Mouse (Mus musculus) cerebellum, adult 18-20 months (tissue): ENCODE results near the gene Vmn1r219.
"Not testable (repeated sequence)": the region's sequence is repeated elsewhere in the genome, so short reads cannot be mapped to it uniquely, and the experiment has no call there.

Experiments used
- DNase-seq, 2 experiments: peaks; one replicate each; pipeline ENCODE4 v3.0.0; 2021

The Vmn1r219 gene

DNA sequence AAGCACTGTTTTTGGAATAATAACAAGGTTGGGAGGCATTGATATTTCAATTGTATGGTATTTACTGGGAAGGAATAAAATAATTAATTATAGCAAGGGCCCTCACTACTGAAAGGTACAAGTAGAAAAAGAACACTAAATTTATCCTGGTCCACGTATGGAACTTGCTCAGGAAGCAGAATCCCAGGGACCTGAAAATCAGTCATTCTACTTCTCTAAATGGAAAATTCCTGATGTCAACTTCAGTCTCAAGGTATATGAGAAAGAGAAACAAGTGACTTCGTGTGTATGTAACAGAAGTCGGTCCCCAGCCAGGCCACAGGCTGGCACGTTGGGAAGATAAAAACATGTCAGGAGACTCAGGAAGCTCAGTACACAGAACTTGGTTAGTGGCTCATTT, at the start of gene Vmn1r219:
Vmn1r219 (plus strand) TSS at position 301 of the 400 bp plus-strand sequence.
- DNase-seq = no peak

DNA sequence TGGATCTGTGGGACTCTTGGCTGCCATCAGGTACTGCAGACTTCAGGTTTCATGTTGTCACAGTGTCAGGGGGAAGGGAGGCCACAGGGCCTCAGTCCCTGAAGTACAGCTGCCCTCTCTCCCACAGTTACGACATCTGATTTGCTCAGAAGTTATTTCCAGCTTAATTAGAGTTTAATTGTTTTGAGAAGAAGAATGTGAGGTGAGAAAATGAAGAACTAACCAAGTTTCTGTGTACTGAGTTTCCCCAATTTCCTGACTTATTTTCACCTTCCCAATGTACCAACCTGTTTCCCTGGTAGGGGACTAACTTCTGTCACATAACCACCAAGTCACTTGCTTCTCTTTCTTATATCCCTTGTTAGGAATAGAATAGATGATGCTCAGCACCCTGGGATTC, 41.0 kb upstream of the Vmn1r219 start, which contains the start of gene Vmn1r217:
Vmn1r217 (minus strand) TSS at position 101 of the 400 bp plus-strand sequence.
- DNase-seq = not testable (repeated sequence)

DNA sequence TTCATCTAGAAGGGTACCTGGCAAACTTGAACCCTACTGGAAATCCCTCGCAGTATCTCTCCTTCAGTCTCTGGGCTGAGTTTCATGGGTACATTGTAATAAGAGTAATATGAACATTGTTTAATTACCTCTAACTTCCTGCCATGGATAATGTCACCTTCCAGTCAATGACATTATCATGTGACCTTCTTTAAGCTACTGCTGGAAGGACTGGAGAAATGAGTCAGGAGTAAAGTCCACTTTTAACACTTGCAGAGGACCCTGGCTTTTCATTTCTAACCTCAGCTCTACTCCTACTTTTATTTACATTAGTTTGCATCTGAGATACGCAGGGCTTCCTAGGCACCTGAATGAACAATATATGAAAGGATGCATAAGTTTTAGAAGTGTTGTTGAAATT, 38.5 kb upstream of the Vmn1r219 start:
- no peak for DNase-seq

GRCm38 (mm10) chr13:23133099-23133498, 26.0 kb upstream of the Vmn1r219 start, which contains the start of gene Vmn1r218:
Gene Vmn1r218, plus strand, starts transcription at chr13:23133155.
- no peak for DNase-seq

DNA sequence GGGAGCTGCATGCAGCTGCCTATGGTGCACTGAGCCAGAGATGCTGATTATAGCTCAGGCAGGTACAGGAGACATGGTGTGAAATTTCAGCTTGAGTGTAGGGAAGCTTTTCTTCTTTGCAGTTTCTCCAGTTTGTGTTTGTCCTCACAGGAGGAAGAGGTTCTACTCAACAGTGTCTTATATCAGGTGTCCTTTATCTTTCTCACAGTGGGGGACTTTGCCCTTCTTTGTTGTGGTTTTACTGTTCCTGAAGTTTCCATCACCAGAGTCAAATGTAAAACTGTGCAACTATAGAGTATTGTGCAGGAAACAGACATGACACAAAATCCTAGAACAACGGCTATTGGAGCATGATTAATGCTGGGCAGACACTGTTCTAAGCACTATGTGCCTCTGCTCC, 25.6 kb upstream of the Vmn1r219 start:
- no peak for DNase-seq

- no peak for DNase-seq
These were observed 20.2 kb upstream of the Vmn1r219 start for GRCm38 (mm10) chr13:23138880-23139279.

DNA sequence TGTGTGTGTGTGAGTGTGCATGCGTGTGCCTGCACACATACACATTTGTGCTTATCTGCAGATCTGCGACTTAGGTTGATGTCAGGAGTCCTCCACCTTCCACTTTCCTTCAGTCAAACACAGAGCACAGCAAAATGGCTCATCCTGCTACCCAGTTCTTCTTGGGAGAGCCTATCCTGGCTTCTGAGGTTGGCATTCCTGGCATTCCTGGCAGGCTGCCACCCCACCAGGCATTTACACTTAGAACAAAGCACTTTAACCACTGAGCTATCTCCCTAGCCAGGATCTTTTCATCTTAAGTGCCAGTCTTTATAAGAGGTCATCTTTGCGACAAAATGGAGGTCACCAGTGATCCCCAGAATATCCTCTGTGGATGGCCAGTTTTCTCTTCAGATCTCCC, 1.3 kb upstream of the Vmn1r219 start:
- DNase-seq = no peak

DNA sequence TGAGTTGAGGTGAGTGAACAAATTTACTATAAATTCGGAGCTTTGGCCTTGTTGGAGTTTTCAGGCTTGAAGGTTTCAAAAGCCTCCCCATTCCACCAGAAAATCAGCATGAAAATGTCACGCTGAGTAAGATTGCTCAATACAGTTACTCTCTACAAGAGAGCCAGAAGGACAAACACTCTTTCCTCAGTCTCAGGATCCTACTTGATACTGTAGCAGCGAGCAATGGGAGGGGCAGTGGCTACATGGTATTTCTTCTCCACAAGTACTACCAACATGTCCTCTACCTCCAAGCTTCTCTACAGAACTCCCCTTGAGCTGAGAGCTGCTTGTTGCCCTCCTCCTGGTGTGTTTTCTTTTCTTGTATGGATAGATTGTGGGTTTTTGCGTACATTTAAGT, 7.4 kb downstream of the Vmn1r219 start:
- DNase-seq = not testable (repeated sequence)

DNA sequence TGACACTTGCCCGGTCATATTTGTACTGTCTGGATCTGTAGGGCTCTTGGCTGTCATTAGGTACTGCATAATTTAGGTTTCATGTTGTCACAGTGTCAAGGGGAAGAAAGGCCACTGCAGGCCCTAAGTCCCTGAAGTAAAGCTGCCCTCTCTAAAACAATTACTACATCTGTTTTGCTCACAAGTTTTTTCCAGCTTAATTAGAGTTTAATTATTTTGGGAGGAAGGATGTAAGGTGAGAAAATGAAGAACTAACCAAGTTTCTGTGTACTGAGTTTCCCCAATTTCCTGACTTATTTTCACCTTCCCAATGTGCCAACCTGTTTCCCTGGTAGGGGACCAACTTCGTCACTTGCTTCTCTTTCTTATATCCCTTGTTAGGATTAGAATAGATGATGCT, 28.8 kb downstream of the Vmn1r219 start, which contains the start of gene Vmn1r220:
Vmn1r220 (minus strand) TSS at position 101 of the 400 bp plus-strand sequence.
- DNase-seq = no peak

GRCm38 (mm10) chr13:23203885-23204284, 44.8 kb downstream of the Vmn1r219 start:
- DNase-seq = not testable (repeated sequence)

- DNase-seq = not testable (repeated sequence)
These were observed 54.7 kb downstream of the Vmn1r219 start, which contains the start of gene Vmn1r221 for GRCm38 (mm10) chr13:23213827-23214226. Gene Vmn1r221, plus strand, starts transcription at chr13:23214127.
